Mouse (Mus musculus): Measurements from ENCODE around the gene Tbc1d8.

- TF ChIP-seq CTCF (IDR thresholded peaks at IDR 0.05; ENCODE audit: low read depth) (peak; percentile 91), EP300 (optimal IDR thresholded peaks at IDR 0.05) (no peak)
These were observed 48.9 kb upstream of the Tbc1d8 start for GRCm38 (mm10) chr1:39527432-39527831.
